Mouse (Mus musculus) embryo, embryonic 9.5 days (tissue): Measurements from ENCODE around the gene Esr2.
"Not testable (repeated sequence)": the region's sequence is repeated elsewhere in the genome, so short reads cannot be mapped to it uniquely, and the experiment has no call there.

ENCODE experiments used
- DNase-seq: peaks from one replicate; pipeline ENCODE4 v3.0.0-alpha.2; 2017; ENCODE audit errors: extremely low spot score

Gene Esr2

GRCm38 (mm10) chr12:76177000-76177863 is at the start of gene Esr2:
Gene Esr2, minus strand, starts transcription at chr12:76177259.
- peak; percentile 58 for DNase-seq

GRCm38 (mm10) chr12:76222104-76222503 is 45.0 kb upstream of the Esr2 start:
- DNase-seq: not testable (repeated sequence)

DNA sequence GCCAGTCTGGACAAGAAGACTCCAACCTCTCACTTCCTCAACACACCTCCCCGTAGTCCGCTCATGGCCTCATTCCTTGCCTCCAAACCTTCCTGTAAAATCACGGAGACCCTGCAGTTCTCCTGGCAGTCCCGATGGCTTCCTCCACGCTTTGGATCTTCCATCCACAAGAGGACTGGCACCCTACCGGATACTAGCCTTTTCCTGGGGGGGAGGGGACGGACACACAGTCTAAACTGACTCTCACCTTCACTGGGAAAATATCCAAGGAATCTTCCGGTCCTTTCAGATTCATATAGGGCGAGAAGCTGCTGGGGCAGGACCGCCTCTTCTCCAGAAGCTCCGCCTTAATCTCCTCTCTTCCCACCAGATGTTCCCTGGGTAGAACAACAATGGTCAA is 39.7 kb upstream of the Esr2 start:
- no peak for DNase-seq

GRCm38 (mm10) chr12:76215121-76215520 is 38.1 kb upstream of the Esr2 start:
- DNase-seq: no peak

DNA sequence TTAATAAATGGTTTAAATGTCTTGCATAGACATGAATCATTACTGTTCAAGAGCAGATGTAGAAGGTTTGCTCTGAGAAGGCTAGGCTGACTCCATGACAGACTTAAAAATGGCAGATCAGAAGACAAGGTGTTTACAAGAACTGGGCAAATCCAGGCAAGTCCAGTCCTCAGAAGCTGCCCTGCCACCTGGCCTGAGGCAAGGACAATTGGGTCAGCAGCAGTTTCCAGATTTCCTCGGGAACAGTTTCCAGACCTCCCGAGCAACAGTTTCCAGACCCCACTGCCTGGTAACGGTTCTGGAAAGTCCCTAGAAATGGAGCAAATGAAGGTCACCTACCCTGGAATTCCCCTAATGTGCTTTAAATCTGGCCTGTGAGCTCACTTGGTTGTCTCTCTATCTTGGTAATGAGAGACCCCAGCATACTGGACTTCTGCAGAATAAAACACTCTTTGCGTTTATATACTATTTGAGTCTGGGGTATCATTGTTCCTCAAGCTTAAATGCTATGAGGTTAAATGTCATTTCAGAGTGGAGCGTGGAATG is 32.4 kb upstream of the Esr2 start:
- no peak for DNase-seq

DNA sequence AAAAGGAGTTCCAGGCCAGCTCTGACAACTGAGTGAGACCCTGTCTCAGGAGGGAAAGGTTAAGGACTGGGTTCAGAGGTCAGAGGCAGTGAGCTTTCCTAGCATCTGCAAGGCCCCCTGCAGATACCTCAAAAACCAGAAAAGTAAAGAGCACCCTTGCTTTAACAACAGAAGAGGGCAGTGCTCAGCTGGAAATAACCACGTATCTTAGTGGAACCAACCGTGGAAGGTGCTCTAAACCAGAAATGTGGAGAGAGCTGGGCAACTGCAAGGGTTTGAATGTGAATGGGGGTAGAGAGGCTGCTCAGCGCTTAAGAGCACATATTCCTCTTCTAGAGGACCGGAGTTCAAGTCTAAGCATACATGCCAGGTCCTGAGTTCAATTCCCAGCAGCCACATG is 23.3 kb upstream of the Esr2 start:
- no peak for DNase-seq

- DNase-seq: no peak
These were observed 20.0 kb upstream of the Esr2 start for GRCm38 (mm10) chr12:76197071-76197470.

DNA sequence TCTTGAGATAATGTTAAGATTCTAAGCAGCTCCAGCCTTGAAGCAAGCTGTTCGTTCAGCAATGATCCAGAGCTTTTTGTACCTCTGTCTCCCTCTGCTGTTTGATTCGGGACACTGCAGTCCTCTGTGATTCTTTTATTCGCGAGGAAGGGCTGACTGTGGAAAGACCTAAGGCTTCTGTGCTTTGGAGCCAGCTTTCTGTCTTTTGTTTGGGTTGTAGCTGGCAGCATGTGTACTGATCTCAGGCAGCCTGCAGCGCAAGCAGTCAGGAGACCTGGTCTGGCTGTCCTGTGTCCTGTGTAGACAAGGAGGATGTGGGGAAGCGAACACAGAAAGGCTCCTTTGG is 19.6 kb upstream of the Esr2 start:
- DNase-seq: peak; percentile 83

DNA sequence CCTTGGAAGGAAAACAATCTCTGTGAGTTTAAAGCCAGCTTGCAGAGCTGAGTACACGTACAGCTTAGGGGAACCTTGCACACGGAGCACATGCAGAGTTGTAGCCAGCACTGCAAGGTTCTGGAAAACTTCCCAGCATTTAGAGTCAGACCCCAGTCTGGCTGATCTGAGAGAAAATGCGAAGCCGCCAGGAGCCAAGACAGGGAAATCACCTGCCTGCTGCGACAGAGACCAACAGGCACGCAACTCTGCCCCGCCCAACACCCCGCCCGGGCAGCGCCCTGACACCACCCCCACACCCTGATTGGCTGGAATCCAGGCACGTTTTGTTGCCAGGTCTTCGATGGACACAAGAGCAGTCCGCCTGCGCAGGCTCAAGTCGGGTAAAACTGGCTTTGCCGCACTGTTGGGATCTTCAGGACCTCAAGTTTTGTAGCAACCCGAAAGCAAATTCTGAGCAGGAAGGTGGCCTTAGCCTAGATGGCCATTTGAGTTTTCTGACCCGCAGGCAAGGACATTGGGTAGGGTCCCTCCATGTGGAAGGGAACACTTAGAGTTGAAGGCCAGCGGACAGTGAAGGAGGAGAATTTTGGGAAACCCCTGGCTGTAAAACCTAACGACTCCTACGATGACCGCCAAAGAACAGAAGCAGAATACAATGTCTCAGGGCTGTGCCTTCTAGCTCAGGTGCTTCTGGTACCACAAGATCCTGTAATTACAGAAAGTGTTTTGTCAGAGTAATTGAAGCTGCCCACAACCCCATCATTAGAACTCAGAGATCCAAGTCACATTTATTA is 19.1 kb upstream of the Esr2 start:
- DNase-seq: peak; percentile 85

GRCm38 (mm10) chr12:76194526-76194925 is 17.5 kb upstream of the Esr2 start:
- no peak for DNase-seq

- no peak for DNase-seq
These were observed 13.9 kb upstream of the Esr2 start for GRCm38 (mm10) chr12:76190940-76191339.

DNA sequence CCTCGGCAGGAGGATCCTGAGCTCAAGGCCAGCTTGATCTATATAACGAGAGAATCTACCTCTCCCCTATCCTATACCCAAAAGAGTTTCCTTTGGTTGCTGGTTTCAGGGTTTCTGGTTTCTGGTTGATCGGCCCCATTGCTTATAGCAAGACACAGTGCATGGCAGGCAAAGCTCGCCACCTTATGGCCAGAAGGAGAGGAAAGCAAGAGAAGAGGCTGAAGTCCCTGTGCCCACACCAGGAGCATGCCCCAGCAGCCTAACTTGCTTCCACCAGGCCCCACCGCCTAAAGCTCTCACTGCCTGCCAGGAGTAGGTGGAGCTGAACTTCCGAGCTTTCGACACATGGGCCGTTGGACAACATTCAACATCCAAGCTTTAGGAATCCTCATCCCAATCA is 10.8 kb upstream of the Esr2 start:
- peak; percentile 37 for DNase-seq

- no peak for DNase-seq
These were observed 9.4 kb upstream of the Esr2 start for GRCm38 (mm10) chr12:76186473-76186872.

- no peak for DNase-seq
These were observed 8.2 kb upstream of the Esr2 start for GRCm38 (mm10) chr12:76185167-76185816.

- no peak for DNase-seq
These were observed 7.2 kb upstream of the Esr2 start for GRCm38 (mm10) chr12:76184271-76184670.

DNA sequence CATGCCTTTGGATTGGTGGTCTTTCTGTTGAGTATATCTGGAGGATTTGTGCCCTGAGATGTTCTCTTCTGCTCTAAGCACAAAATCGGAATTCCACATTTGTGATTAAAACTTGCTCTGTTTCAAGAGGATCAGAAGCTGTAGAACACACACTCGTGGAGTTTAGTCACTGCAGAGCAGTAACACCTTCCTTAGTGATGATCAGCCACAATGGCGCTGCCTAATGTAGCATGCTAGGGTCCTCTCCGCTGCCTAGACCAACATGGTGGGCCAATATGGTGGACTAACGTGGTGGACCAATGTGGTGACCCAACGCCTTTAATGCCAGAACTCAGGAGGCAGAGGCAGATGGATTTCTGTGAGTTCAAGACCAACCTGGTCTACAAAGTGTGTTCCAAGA is 5.8 kb upstream of the Esr2 start:
- DNase-seq: no peak

DNA sequence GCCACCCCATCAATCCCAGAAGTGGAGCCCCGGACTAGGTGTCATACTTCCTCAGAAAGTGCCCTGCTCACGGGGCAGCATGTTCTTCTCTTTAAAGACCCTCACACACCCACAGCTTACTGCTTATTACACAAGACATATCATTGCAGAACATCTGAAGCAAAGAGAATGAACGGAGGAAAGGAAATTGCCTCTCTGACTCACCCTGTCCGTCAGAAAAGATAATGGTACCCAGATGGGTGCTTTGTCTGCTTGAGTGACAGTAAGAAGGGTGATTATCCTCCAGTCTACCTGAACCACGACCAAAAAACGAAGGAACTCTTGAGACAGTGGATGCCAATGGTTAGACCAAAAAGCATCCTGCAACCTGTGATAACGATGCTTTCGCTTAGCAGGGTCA is 4.4 kb upstream of the Esr2 start:
- no peak for DNase-seq

DNA sequence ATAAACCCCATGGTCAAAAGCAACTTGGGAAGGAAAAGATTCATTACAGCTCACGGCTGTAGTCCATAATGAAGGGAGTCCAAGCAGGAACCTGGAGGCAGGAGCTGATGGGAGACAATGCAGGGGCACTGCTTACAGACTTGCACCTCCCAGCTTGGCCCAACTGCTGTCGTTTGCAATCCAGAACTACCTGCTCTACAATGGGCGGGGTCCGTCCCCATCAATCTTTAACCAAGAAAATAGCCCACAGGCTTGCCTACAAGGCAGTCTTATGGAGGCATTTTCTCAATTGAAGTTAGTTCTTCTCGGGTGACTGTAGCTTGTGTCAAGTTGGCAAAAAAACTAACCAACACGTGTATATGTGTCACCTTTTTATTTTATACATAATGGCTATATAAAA is 3.4 kb upstream of the Esr2 start:
- no peak for DNase-seq

DNA sequence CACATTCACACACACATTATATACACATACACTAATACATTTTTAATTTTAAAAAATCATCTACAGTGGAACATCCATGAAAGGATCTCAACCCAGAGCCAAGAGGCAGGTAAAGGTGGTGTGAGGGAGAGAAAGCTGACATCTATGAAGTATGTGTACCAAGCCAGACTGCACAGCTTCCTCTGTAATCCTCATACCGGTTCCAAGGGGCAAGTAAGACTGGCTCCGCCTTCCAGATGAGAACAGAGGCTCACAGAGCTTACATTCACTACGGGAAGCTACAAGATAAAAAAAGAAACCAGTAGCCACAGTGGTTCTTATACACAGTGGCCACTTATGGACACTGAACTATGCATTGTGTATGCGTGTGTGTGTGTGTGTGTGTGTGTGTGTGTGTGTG is 2.5 kb upstream of the Esr2 start:
- no peak for DNase-seq

- no peak for DNase-seq
These were observed 2.0 kb upstream of the Esr2 start for GRCm38 (mm10) chr12:76179051-76179450.

- DNase-seq: peak; percentile 82
These were observed 932 bp upstream of the Esr2 start for GRCm38 (mm10) chr12:76177864-76178518.

DNA sequence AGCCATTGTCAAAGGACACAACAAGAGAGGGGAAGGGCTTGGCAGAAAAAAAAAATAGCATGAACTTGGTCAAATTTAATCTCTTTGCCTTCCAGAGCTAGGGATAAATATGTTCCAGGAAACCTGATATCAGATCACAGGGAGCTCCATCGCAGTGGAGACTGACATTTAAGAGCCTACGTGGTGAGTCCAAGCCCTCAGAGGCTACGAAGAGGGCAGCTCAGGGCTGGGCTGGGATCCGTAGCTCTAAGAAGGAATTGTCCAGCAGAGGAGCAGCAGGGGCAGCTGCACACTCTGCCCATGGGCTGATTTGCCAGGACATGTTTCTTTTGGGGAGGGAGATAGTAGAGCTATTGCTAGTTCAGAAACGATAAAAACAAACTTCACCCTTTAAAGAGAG is 11.4 kb downstream of the Esr2 start:
- DNase-seq: no peak
